Mouse (Mus musculus) cerebellum, adult 9-10 months (tissue): ENCODE data around the gene Rbms3.

ENCODE experiments used
- DNase-seq: peaks from one replicate; pipeline ENCODE4 v3.0.0; 2022

Gene Rbms3

DNA sequence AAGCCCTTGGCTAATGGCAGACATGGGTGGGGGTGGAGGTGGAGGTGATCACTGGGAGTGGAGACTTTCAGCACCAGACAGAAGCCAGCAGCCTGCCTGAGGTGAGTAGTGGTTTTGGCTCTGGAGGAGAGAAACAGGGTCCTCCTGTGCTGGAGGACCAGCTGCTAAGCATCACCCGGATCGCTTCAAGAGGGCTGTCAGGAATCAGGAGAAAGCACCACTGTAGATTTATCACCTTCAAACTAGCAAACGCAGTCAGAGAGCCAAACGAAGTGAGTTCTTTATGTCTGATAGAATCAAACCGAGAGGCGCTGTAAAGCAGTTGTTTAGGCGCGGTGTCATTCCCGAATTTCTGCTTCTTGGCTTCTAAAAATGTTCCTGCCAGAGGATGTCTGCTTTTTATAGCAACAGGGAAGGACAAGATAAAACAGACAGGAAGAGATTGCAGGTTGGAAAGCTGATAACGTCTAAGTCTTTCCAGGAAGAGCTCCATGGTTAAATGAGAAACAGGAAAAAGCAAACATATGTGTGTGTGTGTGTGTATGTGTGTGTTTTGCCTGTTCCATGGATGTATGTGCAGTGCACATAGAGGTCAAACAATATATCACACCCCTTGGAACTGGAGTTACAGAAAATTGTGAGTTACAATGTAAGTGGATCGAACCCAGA is 928.1 kb downstream of the Rbms3 start:
- DNase-seq: no peak

DNA sequence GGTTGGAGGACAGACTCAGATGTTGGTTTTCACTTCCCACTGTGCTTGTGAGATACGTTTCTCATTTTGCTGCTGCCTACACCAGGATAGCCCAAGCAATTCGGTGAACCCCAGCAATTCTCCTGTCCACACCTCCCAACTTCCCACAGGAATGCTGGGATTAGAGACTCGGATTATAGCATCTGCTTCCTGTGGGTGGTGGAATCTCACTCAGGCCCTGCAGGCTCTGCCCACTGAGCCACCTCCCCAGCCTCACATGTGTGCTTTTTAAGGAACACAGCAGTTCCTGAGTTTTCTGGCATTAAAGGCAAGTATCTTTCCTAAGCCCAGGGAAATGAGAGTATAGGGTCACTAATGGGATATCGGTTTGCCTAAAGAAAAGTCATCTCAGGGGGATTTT is 941.1 kb downstream of the Rbms3 start:
- no peak for DNase-seq

GRCm38 (mm10) chr9:116677142-116677541 is 952.6 kb downstream of the Rbms3 start:
- DNase-seq: no peak

- no peak for DNase-seq
Measured at GRCm38 (mm10) chr9:116676445-116676844, 953.3 kb downstream of the Rbms3 start.

- no peak for DNase-seq
Measured at GRCm38 (mm10) chr9:116674191-116674590, 955.5 kb downstream of the Rbms3 start.

DNA sequence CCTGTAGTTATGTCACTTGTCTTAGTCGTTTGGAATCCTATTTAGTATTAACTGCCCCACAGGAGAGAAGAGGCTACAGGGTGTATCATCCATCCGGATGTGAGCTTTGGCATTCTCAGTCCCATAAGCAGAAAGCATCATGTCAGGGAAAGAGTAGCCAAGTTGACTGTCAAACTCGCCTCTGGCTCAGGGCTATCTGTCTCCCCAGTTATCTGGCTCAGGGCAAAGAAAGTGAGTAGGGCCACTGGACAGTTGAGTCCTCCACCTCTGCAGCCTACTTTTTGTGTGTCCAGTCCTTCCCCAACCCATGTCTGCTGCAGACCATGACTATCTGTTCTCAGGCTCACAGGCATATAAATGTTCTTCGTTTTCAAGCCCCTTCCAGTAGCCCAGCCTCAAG is 968.7 kb downstream of the Rbms3 start:
- no peak for DNase-seq

GRCm38 (mm10) chr9:116659936-116660335 is 969.8 kb downstream of the Rbms3 start:
- DNase-seq: no peak

- DNase-seq: no peak
Measured at GRCm38 (mm10) chr9:116657141-116657540, 972.6 kb downstream of the Rbms3 start.

GRCm38 (mm10) chr9:116651414-116651813 is 978.3 kb downstream of the Rbms3 start:
- DNase-seq: no peak

DNA sequence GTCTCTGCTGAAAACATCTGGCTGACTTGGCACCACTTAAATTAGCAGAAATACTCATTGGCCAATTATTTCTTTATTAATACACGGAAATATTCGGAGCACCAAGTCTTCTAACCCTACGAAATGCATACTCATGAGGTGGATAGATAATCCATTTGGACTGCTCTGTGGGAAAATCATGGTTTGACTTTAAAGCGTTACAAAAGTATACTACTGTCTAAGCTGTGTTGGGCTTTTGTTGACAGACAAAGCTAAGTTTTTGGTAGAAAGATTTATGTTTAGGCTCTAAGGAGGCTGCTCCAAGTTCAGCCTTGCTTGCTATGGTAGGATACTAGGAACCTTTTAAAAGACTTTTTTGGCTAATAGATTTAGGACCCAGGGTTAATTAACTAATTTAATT is 979.8 kb downstream of the Rbms3 start:
- no peak for DNase-seq

DNA sequence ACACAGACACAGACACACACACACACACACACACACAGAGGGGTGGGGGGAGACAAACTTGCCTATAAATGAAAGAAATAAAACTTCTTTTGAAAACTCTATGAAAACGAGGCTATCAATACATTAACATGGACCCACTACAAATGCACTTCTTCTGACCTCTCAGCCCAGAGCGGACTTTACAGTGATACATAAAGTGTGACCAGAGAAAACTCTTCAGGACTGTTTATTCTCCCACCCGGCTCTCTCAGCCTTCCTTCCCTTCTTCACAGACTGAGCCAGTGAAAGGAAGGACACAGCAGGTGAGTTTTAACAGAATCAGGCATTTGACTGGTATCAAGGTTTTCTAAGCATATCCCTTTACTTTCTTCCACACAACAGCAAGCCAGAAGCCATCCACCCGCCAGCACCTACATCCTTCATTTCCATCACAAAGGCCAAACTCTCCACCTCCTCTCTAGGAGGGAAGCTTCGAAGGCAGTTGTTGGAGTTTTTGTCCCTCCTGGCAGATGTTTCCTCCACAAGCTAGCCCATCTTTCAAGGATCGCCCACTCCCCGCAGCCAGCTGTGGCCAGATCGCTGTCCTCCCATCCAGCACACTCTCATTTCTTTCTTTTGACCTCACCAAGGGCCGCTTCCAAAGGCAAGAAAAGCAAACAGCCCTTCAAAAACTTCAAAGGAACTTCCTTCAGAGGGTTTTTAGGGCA is 980.5 kb downstream of the Rbms3 start:
- DNase-seq: no peak

DNA sequence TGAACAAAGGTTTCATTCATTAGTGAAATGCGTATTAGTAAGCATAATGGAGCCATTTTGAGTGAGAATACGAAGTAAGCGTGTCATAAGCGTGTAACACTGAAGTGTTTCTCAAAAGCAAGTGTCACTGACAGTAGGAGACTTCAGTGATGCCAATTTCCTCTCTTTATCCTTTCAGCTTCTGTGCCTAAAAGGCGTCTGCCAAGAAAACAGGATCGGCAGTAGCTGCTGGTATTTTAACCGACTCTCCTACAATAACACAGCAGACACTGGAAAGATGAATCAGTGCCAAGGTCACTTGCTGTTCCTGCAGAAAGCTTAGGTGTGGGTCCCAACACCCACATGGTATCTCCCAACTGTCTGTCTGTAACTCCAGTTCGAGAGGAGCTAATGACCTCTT is 985.1 kb downstream of the Rbms3 start:
- no peak for DNase-seq

DNA sequence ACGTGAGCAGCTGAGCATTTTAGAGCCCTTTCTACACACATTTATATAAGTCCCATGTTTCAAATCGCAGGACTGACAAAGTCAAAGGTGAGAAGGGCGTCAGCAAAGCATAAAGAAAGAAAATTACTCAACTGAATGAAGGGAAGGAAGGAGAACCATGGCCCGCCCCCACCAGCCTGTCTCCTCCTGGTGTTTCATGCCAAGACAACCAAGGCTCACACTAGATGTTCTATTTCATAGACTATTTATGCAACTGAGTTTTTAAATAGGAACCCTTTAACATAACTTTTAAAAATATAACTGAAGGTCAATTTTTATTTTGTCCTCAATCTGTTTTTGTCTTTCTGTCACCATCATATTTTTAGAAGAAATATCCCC is 989.4 kb downstream of the Rbms3 start:
- DNase-seq: no peak

GRCm38 (mm10) chr9:116639597-116640301 is 990.0 kb downstream of the Rbms3 start:
- DNase-seq: no peak

DNA sequence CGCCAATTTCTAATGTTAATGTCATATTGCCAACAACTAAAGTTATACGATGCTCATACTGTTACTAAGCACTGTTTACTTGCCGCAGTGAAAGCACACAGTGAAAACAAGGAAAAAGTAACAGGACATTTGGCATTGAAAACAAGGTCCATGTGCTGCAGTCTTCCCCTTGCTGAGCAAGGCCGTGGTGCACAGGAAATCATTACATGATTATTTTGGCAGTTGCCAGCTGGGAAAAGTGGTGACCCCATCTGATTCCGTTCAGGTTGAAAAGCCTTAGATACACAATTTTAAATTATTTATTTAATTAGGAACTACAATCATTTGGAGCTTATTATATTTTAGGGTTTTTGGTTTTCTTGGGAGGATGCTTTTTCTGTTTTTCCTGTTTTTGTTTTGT is 995.9 kb downstream of the Rbms3 start:
- no peak for DNase-seq

- DNase-seq: no peak
Measured at GRCm38 (mm10) chr9:116633075-116633474, 996.6 kb downstream of the Rbms3 start.

GRCm38 (mm10) chr9:116631816-116632215 is 997.9 kb downstream of the Rbms3 start:
- DNase-seq: no peak

DNA sequence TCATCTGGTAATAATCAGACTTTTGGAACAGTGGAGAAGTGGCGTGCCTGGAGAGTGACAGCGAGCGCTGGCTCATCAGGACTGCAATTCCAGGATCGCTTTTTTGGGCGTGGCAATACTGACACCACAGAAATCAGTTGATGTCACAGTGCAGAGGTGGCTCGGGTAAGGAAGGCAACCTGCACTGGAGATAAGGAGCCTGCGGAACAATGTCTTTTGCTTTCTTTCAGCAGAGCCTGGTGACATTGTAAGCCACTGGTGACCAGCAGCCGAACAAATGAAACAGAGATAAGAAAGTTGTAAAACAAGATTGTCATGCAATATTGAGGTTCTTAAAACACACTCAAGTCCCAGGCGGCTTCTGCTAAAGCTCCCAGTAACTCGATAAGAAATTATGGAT is 998.9 kb downstream of the Rbms3 start:
- DNase-seq: no peak

DNA sequence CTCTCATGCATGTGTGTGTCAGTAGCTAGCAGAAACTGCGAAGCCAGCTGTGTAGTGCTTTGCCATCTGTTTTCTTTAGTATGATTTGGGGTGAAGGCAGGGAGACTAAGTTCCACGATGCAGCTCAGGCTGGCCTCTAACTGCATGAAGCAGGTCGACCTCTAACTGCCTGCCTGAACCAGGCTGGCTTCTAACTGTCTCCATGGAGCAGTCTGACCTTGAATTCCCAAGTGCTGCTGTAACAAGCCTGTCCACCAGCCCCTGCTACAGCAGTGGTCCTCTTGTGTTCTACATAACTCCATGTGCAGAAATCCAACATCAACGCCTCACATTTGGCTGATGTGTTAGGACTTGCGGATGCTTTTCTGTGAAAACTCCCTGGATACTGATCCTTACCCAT is 1009.3 kb downstream of the Rbms3 start:
- DNase-seq: no peak

DNA sequence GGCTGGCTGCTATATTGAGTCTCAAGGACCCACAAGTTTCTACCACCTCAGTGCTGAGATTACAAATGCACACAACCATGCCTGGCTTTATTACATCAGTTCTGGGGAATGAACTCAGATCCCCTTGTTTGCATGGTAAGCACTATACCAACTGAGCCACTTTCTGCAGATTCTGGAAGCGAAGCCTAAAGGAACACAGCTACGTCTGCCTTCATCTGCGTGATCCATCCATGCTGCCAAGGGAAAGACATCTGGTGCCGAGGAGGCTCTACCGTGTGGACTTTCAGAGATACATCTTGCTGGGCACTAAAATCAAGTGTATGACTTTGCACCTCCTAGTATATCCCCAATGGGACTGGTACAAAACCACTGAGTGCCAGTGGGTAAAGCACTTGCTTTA is 1010.8 kb downstream of the Rbms3 start:
- no peak for DNase-seq

DNA sequence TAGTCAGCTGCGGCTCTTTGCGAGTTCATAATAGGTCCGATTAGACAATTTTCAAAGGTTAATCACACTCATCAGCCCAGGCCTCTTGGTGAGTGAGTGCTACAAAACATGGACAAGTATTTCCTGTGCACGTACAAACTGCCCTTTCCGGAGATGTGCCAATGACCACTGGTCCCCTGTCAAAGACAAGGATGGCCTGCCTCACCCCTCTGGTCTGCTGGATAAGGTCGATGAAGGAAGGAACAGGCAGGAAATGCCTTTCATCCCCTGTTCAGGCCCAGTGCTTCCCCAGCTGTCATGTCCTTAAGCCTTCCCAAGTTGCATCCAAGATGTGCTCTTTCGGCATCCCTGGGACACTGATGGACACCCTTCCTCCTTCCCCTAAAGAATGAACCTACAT is 1016.4 kb downstream of the Rbms3 start:
- no peak for DNase-seq

DNA sequence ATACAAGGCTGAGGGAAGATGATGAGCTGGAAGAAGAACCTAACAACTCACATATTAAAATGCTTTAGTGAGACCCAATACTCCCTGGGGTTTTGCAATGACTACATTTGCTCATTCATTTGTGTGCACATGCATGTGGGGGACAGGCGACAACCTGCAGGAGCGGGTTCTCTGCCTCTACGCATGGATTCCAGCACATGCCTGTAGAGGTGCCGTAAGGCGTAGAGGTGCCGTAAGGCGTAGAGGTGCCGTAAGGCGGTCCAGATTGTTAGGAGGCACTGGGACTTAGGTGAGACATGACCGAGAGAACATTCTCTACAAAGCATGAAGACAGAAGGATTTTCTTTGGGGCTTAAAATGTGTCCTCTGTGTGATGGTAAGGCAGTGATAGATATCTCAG is 1033.7 kb downstream of the Rbms3 start:
- DNase-seq: no peak

- no peak for DNase-seq
Measured at GRCm38 (mm10) chr9:116592486-116592885, 1037.2 kb downstream of the Rbms3 start.

- DNase-seq: no peak
Measured at GRCm38 (mm10) chr9:116591071-116591470, 1038.6 kb downstream of the Rbms3 start.
